Mouse (Mus musculus) intestine, embryonic 16.5 days (tissue): ENCODE data around the gene Gtf3c3. TPM values are rescaled to one million over a fixed set of nuclear protein-coding genes. Genes with fewer than 3 reads are reported as not detected.

Source experiments
- polyA plus RNA-seq: library from polyadenylated mRNA; unstranded; fragments of >200 nt; fragmentation: Nextera tagmentation; extraction: Ambion mirVana; gene quantifications from 2 replicates; pipeline ENCODE4 v1.2.1, GENCODE M21; 2015

Gene Gtf3c3
- polyA plus RNA-seq, 1 experiment from 2014 or later, result 17.4 TPM

Other genes starting within 250 kb of the Gtf3c3 start
- gene Hecw2, start 243.8 kb downstream of the Gtf3c3 start, polyA plus RNA-seq, result 0.83 and 1.1 TPM in 2 replicates
- 0.11 and 0.21 TPM in 2 replicates for gene Ccdc150, start 188.3 kb downstream of the Gtf3c3 start, polyA plus RNA-seq
- 7.5 and 8.3 TPM in 2 replicates for gene Pgap1, start 118.7 kb upstream of the Gtf3c3 start, polyA plus RNA-seq